Mouse (Mus musculus): ENCODE results near the gene 4930455H04Rik. TPM values are rescaled to one million over a fixed set of nuclear protein-coding genes. Genes with fewer than 3 reads are reported as not detected.

The 4930455H04Rik gene
- polyA plus RNA-seq, 1 experiment from 2014 or later, result not detected

DNA sequence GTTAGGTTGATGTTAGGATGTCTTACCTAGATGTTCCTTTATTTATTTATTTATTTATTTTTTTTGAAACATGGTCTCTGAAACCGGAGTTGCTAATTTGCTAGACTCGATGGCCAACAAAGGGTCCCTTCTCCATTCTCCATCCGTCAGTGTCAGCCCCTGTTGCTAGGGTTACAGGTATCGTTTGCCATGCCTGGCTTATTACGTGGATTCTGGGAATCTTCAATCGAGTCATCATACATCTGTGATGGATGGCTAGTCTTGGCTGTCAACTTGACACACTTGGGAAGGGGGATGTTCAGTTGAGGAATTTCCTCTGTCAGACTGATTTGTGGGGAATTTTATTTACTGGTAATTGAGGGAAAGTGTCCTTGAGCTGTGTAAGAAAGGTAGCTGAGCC is 25.3 kb upstream of the 4930455H04Rik start:
- DNase-seq (ENCODE audit: low spot score), result no peak
- no peaks in the 10 kb centered on the region for H3K27me3 ChIP-seq (replicated peaks; ENCODE audit: control insufficient read depth, insufficient read depth, low read length)
- WGBS, result 79% methylated on average over 6 of the region's 6 CpGs

DNA sequence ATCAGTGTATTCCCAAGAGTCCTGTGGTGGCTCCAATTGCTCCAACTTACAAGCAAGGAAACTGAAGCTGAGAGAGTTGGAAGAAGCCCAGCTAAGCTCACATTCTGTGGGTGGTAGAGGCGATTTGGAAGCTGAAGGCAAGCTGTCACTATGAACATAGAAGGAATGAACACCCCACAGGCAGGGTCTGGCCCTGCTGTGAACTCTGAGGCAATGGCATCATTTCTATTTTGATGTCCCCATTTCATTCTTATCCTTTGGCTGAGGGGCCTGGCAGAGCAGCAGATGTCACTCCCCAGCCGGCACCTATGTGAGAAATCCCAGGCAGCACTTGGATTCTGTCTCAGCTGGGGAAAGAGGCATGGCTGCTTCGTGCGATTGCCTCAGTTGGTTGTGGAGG is 24.6 kb upstream of the 4930455H04Rik start:
- WGBS, result 89% methylated on average over 4 of the region's 4 CpGs
- no peak overlapping the region for H3K27ac ChIP-seq (ENCODE audit: low read depth, low read length)

More for the DNA sequence above, 25.3 kb upstream of the 4930455H04Rik start:
- no peak overlapping the region for H3K4me3 ChIP-seq (ENCODE audit: low read depth, low read length)
- H3K9ac ChIP-seq (ENCODE audit: low read length), result no peak overlapping the region
- no peak for ATAC-seq
- no peaks in the 10 kb centered on the region for H3K4me1 ChIP-seq (ENCODE audit: control insufficient read depth, insufficient read depth, low read length)
- H3K36me3 ChIP-seq (ENCODE audit: control insufficient read depth, insufficient read depth, low read length), result no peaks in the 10 kb centered on the region
- H3K27ac ChIP-seq (ENCODE audit: low read depth, low read length), result no peak overlapping the region
- no peaks in the 10 kb centered on the region for H3K9me3 ChIP-seq (replicated peaks; ENCODE audit: control insufficient read depth, low read length)
- no peak overlapping the region for H3K4me2 ChIP-seq (ENCODE audit: low read length)

DNA sequence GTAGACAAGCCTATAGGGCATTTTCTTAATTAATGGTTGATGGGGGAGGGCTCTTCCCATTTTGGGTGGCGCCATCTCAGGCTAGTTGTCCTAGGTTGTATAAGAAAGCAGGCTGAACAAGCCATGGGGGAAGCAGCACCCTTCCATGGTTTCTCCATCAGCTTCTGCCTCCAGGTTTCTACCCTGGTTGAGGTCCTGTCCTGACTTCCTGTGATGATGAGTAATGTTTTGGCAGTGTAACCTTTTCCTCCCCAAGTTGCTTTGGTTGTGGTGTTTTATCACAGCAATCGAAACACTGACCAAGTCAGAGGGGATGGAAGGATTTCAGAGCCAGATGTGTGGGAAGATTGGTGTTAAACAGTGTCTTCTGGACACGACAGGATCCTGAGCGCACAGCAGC is 21.6 kb upstream of the 4930455H04Rik start:
- no peak for ATAC-seq
- no peak for DNase-seq (ENCODE audit: low spot score)
- no peaks in the 10 kb centered on the region for H3K27me3 ChIP-seq (replicated peaks; ENCODE audit: control insufficient read depth, insufficient read depth, low read length)
- no peak overlapping the region for H3K9ac ChIP-seq (ENCODE audit: low read length)
- no peaks in the 10 kb centered on the region for H3K9me3 ChIP-seq (replicated peaks; ENCODE audit: control insufficient read depth, low read length)
- no peaks in the 10 kb centered on the region for H3K4me1 ChIP-seq (ENCODE audit: control insufficient read depth, insufficient read depth, low read length)
- H3K27ac ChIP-seq (ENCODE audit: low read depth, low read length), result no peak overlapping the region
- H3K4me3 ChIP-seq (ENCODE audit: low read depth, low read length), result no peak overlapping the region
- H3K4me2 ChIP-seq (ENCODE audit: low read length), result no peak overlapping the region
- 91% methylated on average over 4 of the region's 4 CpGs for WGBS
- H3K36me3 ChIP-seq (ENCODE audit: control insufficient read depth, insufficient read depth, low read length), result no peaks in the 10 kb centered on the region

More for the DNA sequence above, 24.6 kb upstream of the 4930455H04Rik start:
- Histone ChIP-seq H3K4me1 (ENCODE audit: control insufficient read depth, insufficient read depth, low read length) (no peaks in the 10 kb centered on the region), H3K9me3 (replicated peaks; ENCODE audit: control insufficient read depth, low read length) (no peaks in the 10 kb centered on the region), H3K4me3 (ENCODE audit: low read depth, low read length) (no peak overlapping the region), H3K9ac (ENCODE audit: low read length) (no peak overlapping the region), H3K36me3 (ENCODE audit: control insufficient read depth, insufficient read depth, low read length) (no peaks in the 10 kb centered on the region), H3K27me3 (replicated peaks; ENCODE audit: control insufficient read depth, insufficient read depth, low read length) (no peaks in the 10 kb centered on the region), H3K4me2 (ENCODE audit: low read length) (no peak overlapping the region)
- ATAC-seq, result no peak
- no peak for DNase-seq (ENCODE audit: low spot score)

DNA sequence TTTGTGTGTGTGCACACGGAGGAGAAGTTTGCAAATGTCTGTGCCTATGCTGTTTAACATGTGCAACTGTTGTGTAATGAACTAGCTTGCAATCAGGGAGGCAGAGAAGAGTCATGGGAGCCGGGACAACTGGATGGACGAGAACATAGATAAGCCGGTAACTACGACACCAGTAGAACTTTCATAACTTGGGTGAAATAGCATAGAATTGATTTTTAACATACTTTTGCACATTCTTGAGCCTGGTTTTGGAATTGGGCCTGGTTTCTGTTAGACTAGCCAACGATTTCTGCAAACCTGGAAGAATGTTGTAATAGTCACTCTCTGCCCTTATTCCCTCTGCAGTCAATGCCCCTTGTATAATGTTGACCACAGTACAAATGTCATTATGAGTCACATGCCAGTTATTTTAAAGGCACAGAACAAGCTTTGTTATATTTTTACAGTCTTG is 17.4 kb upstream of the 4930455H04Rik start:
- H3K9me3 ChIP-seq (replicated peaks; ENCODE audit: control insufficient read depth, low read length), result no peaks in the 10 kb centered on the region
- H3K27ac ChIP-seq (ENCODE audit: low read depth, low read length), result no peak overlapping the region
- no peak overlapping the region for H3K4me2 ChIP-seq (ENCODE audit: low read length)
- H3K4me1 ChIP-seq (ENCODE audit: control insufficient read depth, insufficient read depth, low read length), result no peaks in the 10 kb centered on the region
- ATAC-seq (no peak), DNase-seq (ENCODE audit: low spot score) (no peak)
- H3K36me3 ChIP-seq (ENCODE audit: control insufficient read depth, insufficient read depth, low read length), result peaks cover 2% of the 10 kb centered on the region; the same call in 1 of the 2 replicates
- H3K27me3 ChIP-seq (replicated peaks; ENCODE audit: control insufficient read depth, insufficient read depth, low read length), result no peaks in the 10 kb centered on the region
- H3K4me3 ChIP-seq (ENCODE audit: low read depth, low read length), result no peak overlapping the region
- 94% methylated on average over 6 of the region's 6 CpGs for WGBS
- no peak overlapping the region for H3K9ac ChIP-seq (ENCODE audit: low read length)

DNA sequence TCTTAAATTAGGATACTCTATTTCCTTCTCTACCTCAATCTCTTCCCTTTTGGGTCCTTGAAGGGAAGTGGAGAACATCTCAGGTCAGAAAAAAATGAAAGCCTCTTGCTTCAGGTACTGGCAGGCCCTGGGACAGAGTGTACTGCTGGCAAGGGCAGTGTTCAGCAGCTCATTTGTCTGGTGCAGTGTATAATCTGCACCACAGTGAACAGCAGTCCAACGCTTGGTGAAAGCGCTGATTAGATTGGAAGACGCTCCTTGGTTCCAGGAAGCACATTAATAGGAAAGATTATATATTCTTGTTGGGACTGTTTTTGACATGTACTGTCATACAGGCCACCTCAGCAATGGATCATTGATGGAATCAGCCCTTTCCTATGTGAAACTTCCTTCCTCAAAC is 16.6 kb upstream of the 4930455H04Rik start:
- H3K4me2 ChIP-seq (ENCODE audit: low read length), result no peak overlapping the region
- WGBS, result 93% methylated on average over 3 of the region's 3 CpGs
- no peak for DNase-seq (ENCODE audit: low spot score)

DNA sequence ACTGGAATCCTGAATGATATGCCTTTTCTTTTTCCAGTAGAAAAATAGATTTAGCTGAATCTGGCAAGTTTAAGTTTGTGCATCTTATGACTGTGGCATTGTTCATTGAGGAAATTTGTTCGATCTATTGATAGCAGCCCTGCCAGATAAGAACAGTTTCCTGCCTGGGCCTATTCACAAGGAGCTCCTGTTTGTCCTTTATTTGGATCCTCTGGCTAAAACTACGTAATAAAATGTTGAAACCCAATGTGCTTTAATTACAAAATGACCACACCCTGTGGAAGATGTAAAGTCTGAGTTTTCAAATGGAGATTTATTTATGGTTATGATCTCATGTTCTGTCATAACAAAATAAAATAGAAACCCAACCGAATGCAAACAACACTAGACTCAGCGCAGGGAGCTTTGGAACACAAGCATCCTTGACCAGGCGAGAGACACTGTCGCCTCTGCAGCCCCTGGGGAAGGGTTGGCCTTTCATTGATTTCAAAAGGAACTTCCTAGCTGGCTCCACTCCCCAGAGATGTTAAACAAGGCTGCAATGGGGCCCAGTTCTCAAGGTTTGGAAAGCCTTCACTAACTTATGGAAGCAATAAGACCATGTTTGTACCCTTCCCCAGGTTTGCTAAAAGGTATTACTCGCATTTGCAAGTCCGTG is 15.7 kb upstream of the 4930455H04Rik start:
- Histone ChIP-seq H3K9me3 (replicated peaks; ENCODE audit: control insufficient read depth, low read length) (no peaks in the 10 kb centered on the region), H3K4me1 (ENCODE audit: control insufficient read depth, insufficient read depth, low read length) (no peaks in the 10 kb centered on the region), H3K4me3 (ENCODE audit: low read depth, low read length) (no peak overlapping the region), H3K27ac (ENCODE audit: low read depth, low read length) (no peak overlapping the region), H3K27me3 (replicated peaks; ENCODE audit: control insufficient read depth, insufficient read depth, low read length) (no peaks in the 10 kb centered on the region), H3K9ac (ENCODE audit: low read length) (no peak overlapping the region), H3K4me2 (ENCODE audit: low read length) (no peak overlapping the region), H3K36me3 (ENCODE audit: control insufficient read depth, insufficient read depth, low read length) (peaks cover 2% of the 10 kb centered on the region; the same call in 1 of the 2 replicates)
- ATAC-seq (no peak), DNase-seq (ENCODE audit: low spot score) (no peak)
- 85% methylated on average over 8 of the region's 8 CpGs for WGBS

More for the DNA sequence above, 16.6 kb upstream of the 4930455H04Rik start:
- ATAC-seq, result no peak
- no peaks in the 10 kb centered on the region for H3K27me3 ChIP-seq (replicated peaks; ENCODE audit: control insufficient read depth, insufficient read depth, low read length)
- no peak overlapping the region for H3K4me3 ChIP-seq (ENCODE audit: low read depth, low read length)
- no peaks in the 10 kb centered on the region for H3K4me1 ChIP-seq (ENCODE audit: control insufficient read depth, insufficient read depth, low read length)
- no peak overlapping the region for H3K27ac ChIP-seq (ENCODE audit: low read depth, low read length)
- H3K9me3 ChIP-seq (replicated peaks; ENCODE audit: control insufficient read depth, low read length), result no peaks in the 10 kb centered on the region
- H3K9ac ChIP-seq (ENCODE audit: low read length), result no peak overlapping the region
- H3K36me3 ChIP-seq (ENCODE audit: control insufficient read depth, insufficient read depth, low read length), result peaks cover 2% of the 10 kb centered on the region; the same call in 1 of the 2 replicates

DNA sequence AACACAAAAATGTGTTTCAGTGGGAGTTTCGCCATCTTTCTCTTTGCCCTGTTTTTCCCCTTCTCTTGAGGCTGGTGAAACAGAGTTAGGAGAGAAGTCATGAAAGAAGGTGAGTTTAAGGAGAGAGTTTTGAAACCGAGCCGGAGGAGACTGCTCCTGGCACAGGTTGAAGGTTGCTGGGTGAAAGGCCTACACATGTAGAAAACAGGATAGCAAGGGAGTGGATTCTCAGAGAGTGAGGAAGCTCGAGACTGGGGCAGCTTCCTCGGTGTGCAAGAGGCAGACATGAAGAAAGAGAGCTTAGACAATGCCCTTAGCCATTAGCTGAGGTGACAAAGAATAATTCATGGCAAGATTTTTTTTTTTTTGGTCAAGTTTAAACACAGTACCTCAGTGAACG is 14.7 kb upstream of the 4930455H04Rik start:
- Histone ChIP-seq H3K27me3 (replicated peaks; ENCODE audit: control insufficient read depth, insufficient read depth, low read length) (no peaks in the 10 kb centered on the region), H3K4me1 (ENCODE audit: control insufficient read depth, insufficient read depth, low read length) (no peaks in the 10 kb centered on the region), H3K9me3 (replicated peaks; ENCODE audit: control insufficient read depth, low read length) (no peaks in the 10 kb centered on the region), H3K4me2 (ENCODE audit: low read length) (no peak overlapping the region), H3K9ac (ENCODE audit: low read length) (no peak overlapping the region), H3K4me3 (ENCODE audit: low read depth, low read length) (no peak overlapping the region), H3K36me3 (ENCODE audit: control insufficient read depth, insufficient read depth, low read length) (peaks cover 2% of the 10 kb centered on the region; the same call in 1 of the 2 replicates), H3K27ac (ENCODE audit: low read depth, low read length) (no peak overlapping the region)
- 88% methylated on average over 6 of the region's 6 CpGs for WGBS
- DNase-seq (ENCODE audit: low spot score) (no peak), ATAC-seq (no peak)

DNA sequence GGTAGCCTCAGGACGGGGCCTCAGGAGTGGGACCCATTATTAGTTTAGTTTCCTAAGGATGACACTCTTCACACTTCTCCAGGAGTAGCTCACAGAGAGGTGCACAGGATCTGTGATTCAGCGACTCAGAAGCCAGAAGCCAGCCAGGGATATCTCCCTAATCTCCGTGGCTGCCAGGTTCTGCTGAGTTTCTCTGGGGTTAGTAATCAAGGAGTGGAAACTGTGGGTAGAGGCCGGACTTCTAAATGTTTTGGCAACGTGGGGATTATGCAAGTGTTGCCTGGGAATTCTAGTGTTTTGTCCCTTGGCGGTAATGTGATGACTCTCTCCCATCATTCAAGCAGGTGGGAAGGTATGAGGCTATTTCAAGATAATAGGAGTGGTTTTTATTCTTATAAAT is 13.0 kb upstream of the 4930455H04Rik start:
- DNase-seq (ENCODE audit: low spot score) (no peak), ATAC-seq (no peak)
- 69% methylated on average over 6 of the region's 6 CpGs for WGBS
- Histone ChIP-seq H3K9ac (ENCODE audit: low read length) (no peak overlapping the region), H3K4me2 (ENCODE audit: low read length) (no peak overlapping the region), H3K4me3 (ENCODE audit: low read depth, low read length) (no peak overlapping the region), H3K9me3 (replicated peaks; ENCODE audit: control insufficient read depth, low read length) (no peaks in the 10 kb centered on the region), H3K36me3 (ENCODE audit: control insufficient read depth, insufficient read depth, low read length) (peaks cover 2% of the 10 kb centered on the region; the same call in 1 of the 2 replicates), H3K27ac (ENCODE audit: low read depth, low read length) (no peak overlapping the region), H3K4me1 (ENCODE audit: control insufficient read depth, insufficient read depth, low read length) (no peaks in the 10 kb centered on the region), H3K27me3 (replicated peaks; ENCODE audit: control insufficient read depth, insufficient read depth, low read length) (no peaks in the 10 kb centered on the region)

DNA sequence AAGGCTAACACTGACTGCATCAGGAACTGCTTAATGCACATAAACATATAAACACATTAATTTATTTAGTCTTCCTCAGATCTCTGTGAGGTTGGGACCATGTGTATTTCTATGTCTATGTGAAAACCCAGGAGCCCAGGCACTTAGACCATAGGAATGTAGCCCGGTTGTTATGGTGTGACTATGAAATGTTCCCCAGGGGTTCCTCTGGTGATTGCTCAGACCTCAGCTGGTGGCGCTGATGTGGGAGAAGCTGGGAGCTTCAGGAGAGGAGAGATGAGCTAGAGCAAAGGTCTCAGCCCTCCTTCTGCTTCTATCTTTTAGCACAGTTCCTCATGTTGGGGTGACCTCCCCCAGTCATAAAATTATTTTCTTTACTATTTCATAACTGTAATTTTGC is 7.7 kb upstream of the 4930455H04Rik start:
- no peaks in the 10 kb centered on the region for H3K9me3 ChIP-seq (replicated peaks; ENCODE audit: control insufficient read depth, low read length)
- H3K4me2 ChIP-seq (ENCODE audit: low read length), result no peak overlapping the region
- H3K9ac ChIP-seq (ENCODE audit: low read length), result no peak overlapping the region
- 71% methylated on average over 2 of the region's 2 CpGs for WGBS
- H3K36me3 ChIP-seq (ENCODE audit: control insufficient read depth, insufficient read depth, low read length), result no peaks in the 10 kb centered on the region
- H3K4me1 ChIP-seq (ENCODE audit: control insufficient read depth, insufficient read depth, low read length), result no peaks in the 10 kb centered on the region
- no peak overlapping the region for H3K4me3 ChIP-seq (ENCODE audit: low read depth, low read length)
- ATAC-seq (no peak), DNase-seq (ENCODE audit: low spot score) (no peak)
- H3K27me3 ChIP-seq (replicated peaks; ENCODE audit: control insufficient read depth, insufficient read depth, low read length), result no peaks in the 10 kb centered on the region
- no peak overlapping the region for H3K27ac ChIP-seq (ENCODE audit: low read depth, low read length)

All from forebrain, embryonic 14.5 days (tissue).